Mouse (Mus musculus) stomach, postnatal 0 days (tissue): ENCODE measurements around the gene Hs3st3b1.

ENCODE experiments used
- CTCF ChIP-seq: IDR thresholded peaks from 2 replicates; pipeline ENCODE4 v1.5.1; 2016; ENCODE audit warnings: antibody characterized with exemption, low read depth, mild to moderate bottlenecking, moderate library complexity
- EP300 ChIP-seq: optimal IDR thresholded peaks from 2 replicates; pipeline ENCODE3; 2016; ENCODE audit warnings: antibody characterized with exemption

DNA sequence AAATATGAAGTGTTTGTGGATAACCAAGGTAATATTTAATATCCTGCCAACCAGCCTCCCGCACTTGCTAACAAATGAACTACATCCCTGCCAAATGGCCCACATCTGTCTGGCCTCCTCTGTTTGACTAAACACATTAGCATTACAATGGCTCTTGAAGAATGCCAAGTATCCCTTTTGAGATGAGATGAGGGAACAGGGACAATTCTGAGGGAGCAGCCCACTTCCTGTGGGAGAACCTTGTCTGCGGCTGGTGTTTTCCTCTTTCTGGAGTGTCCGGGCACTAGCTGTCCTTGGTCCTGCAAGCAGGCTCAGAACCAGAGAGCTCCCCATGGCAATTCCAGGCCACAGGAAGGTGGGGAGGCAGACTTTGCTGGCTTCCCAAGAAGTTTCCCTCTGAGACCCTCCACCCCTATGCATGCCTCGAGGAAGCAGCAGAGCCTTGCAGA lies 30.7 kb upstream of the Hs3st3b1 start:
- TF ChIP-seq CTCF (no peak), EP300 (no peak)
